Mouse (Mus musculus) left cerebral cortex, adult 18-20 months (tissue): ENCODE results near the gene Serpinf2. TPM values are rescaled to one million over a fixed set of nuclear protein-coding genes. Genes with fewer than 3 reads are reported as not detected.
"Not testable (repeated sequence)": the region's sequence is repeated elsewhere in the genome, so short reads cannot be mapped to it uniquely, and the experiment has no call there.

ENCODE experiments used
- DNase-seq, 2 experiments: peaks; one replicate each; pipeline ENCODE4 v3.0.0; 2021 to 2022; ENCODE audit warnings: low spot score in 2 of 2, mixed read lengths in 1 of 2
- microRNA-seq, 2 experiments: library from miRNA; unstranded; fragments of <30 nt; microRNA quantifications; one replicate each; pipeline ENCODE4 v1.2.0; 2021
- total RNA-seq, 2 experiments: library from RNA; stranded (reverse); gene quantifications; 2 replicates each; pipeline ENCODE4 v1.2.3; 2021

Serpinf2 gene
- total RNA-seq, 2 experiments from 2014 or later, result 0.35 TPM; not detected in 1

GRCm38 (mm10) chr11:75397452-75397851 is 41.9 kb downstream of the Serpinf2 start:
- DNase-seq, result no peak

- DNase-seq, result no peak
Measured at GRCm38 (mm10) chr11:75395611-75396010, 43.8 kb downstream of the Serpinf2 start.

GRCm38 (mm10) chr11:75383529-75383928 is 55.9 kb downstream of the Serpinf2 start:
- not testable (repeated sequence) for DNase-seq

Small RNA genes lying within 50 kb of the gene (microRNA-seq; reads per million reads assigned to microRNA genes)
- 11,502 to 12,372 reads per million in 2 experiments for gene Mir22

Other genes with a start within 250 kb of the Serpinf2 start
- 10 to 100 TPM; 28.5 to 32.1 TPM for gene Dph1, start 248.3 kb downstream of the Serpinf2 start, total RNA-seq
- 10 to 100 TPM; 86.2 to 91.0 TPM for gene Rtn4rl1, start 245.8 kb downstream of the Serpinf2 start, total RNA-seq
- 10 to 100 TPM; 47.2 to 49.9 TPM for gene Rpa1, start 91.3 kb downstream of the Serpinf2 start, total RNA-seq
- gene Smyd4, start 91.2 kb downstream of the Serpinf2 start, total RNA-seq, result 10 to 100 TPM; 13.7 to 17.5 TPM
- gene Serpinf1, start 16.9 kb downstream of the Serpinf2 start, total RNA-seq, result 10 to 100 TPM; 12.6 to 12.7 TPM
- 10 to 100 TPM; 18.7 to 19.4 TPM for gene Wdr81, start 15.1 kb upstream of the Serpinf2 start, total RNA-seq
- under 1 TPM; 0.91 to 1.00 TPM for gene Tlcd2, start 22.1 kb upstream of the Serpinf2 start, total RNA-seq
- 100 to 1,000 TPM; 128 to 134 TPM for gene Prpf8, start 47.2 kb upstream of the Serpinf2 start, total RNA-seq
- 1 to 10 TPM; 1.6 to 1.8 TPM for gene Rilp, start 70.5 kb upstream of the Serpinf2 start, total RNA-seq
- 1 to 10 TPM; 1.1 to 1.2 TPM for gene Scarf1, start 73.9 kb upstream of the Serpinf2 start, total RNA-seq
- gene Slc43a2, start 92.1 kb upstream of the Serpinf2 start, total RNA-seq, result 10 to 100 TPM; 49.9 to 50.9 TPM
- gene Pitpna, start 148.5 kb upstream of the Serpinf2 start, total RNA-seq, result 100 to 1,000 TPM; 330 to 343 TPM
- gene Inpp5k, start 191.4 kb upstream of the Serpinf2 start, total RNA-seq, result 10 to 100 TPM; 36.1 to 36.6 TPM
- 10 to 100 TPM; 20.9 to 25.1 TPM for gene Myo1c, start 210.9 kb upstream of the Serpinf2 start, total RNA-seq
- 100 to 1,000 TPM; 126 to 132 TPM for gene Crk, start 239.7 kb upstream of the Serpinf2 start, total RNA-seq